Mouse (Mus musculus): ENCODE results near the gene Crnkl1.

DNA sequence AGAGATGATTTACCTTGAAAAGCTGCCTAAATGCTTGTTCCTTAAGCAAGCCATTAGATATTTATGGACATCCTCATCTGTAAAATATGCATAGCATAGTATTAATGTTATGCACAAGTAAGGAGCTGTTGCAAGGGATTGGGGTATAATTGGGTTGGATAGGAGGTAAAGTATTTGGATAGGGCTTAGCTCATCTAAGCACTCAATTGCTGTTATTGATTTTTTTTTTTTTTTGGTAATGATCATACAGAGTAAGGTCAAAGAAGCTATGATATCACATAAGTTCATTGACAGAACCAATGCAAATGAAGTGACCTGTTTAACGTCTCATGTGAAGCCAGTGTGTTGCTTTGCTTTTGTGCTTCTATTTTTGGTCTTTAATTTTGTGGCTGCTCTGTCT is 60.9 kb downstream of the Crnkl1 start:
- TF ChIP-seq CTCF (IDR thresholded peaks at IDR 0.05; ENCODE audit: extremely low read depth, insufficient read depth, low read length) (no peak), POLR2A (IDR thresholded peaks at IDR 0.05; ENCODE audit: extremely low read depth, insufficient read depth, low read length) (no peak)
